Mouse (Mus musculus) T-helper 2 cell (primary cell): Measurements from ENCODE around the gene Minos1.

ENCODE experiments used
- in situ Hi-C: fragments of 300-600 bp; cut with MboI, MseI; formaldehyde crosslinking; loops from one replicate; pipeline ENCODE4 v1.15.1; 2025; ENCODE audit warnings: high pct_unique_total_duplicates

Gene Minos1

GRCm38 (mm10) chr4:139130701-139131549 lies at the start of gene Minos1:
Minos1 (minus strand) TSS chr4:139131113.
- in situ Hi-C loops = no loop called here

GRCm38 (mm10) chr4:139179731-139180625 lies 49.1 kb upstream of the Minos1 start:
- in situ Hi-C loops = loop anchor here (5.0 kb wide), 1 partner anchor 63 kb away; no protein-coding TSS in a partner anchor

DNA sequence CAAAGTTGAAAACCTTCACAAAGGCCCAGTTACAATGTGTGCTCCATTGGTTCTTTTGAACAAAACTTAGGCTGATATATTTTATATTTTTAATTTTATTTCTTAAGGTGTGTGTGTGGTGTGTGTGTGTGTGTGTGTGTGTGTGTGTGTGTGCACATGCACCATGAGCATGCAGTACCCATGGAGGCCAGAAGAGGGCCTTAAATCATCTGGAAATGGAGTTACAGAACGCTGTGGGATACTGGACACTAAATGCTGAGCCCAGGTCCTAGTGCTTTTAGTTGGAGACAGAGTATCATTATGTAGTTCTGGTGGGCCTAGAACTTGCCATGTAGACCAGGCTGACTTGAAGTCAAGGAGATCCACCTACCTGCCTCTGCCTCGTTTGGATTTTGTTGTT lies 48.3 kb upstream of the Minos1 start:
- in situ Hi-C loops = loop anchor here (5.0 kb wide), 1 partner anchor 62 kb away; no protein-coding TSS in a partner anchor

DNA sequence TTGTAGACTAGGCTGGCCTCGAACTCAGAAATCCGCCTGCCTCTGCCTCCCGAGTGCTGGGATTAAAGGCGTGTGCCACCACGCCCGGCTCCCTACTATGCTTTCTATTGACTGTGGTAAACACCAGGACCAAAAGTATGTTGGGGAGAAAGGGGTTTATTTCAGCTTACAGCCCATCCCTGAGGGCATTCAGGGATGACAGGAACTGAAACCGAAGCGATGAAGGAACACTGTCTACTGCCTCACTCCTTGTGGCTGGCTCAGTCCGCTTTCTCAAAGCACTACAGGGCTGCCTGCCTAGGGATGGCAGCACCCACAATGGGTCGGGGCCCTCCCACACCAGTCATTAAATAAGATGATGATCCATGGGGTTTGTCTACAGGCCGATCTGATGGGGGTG lies 47.5 kb upstream of the Minos1 start:
- in situ Hi-C loops = loop anchor here (5.0 kb wide), 1 partner anchor 61 kb away; no protein-coding TSS in a partner anchor

GRCm38 (mm10) chr4:139177921-139178320 lies 47.0 kb upstream of the Minos1 start:
- in situ Hi-C loops = loop anchor here (5.0 kb wide), 1 partner anchor 61 kb away; no protein-coding TSS in a partner anchor

DNA sequence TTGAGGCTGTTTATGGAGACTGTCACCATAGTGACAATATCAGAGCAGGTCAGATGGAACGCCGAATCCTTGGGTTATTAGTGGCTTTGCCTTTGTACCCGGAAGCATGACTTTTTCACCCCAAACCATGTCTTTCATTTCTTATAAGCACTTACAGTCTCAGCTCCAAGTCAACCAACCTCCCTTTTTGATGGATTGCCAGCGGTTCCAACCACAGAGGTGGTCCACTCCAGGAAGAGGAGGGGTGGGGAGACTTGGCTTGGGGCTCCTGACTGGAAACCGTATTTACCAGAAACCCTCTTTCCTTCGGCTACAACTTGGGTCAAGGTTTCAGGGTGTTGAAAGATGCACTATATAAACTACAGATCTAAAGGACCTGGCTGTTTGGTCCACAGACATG lies 45.1 kb upstream of the Minos1 start:
- in situ Hi-C loops = loop anchor here (5.0 kb wide), 1 partner anchor 59 kb away; no protein-coding TSS in a partner anchor

GRCm38 (mm10) chr4:139175061-139175971 lies 44.4 kb upstream of the Minos1 start:
- in situ Hi-C loops = loop anchor here (5.0 kb wide), 1 partner anchor 58 kb away; no protein-coding TSS in a partner anchor

- in situ Hi-C loops = no loop called here
These were observed 38.9 kb upstream of the Minos1 start for GRCm38 (mm10) chr4:139169748-139170279.

DNA sequence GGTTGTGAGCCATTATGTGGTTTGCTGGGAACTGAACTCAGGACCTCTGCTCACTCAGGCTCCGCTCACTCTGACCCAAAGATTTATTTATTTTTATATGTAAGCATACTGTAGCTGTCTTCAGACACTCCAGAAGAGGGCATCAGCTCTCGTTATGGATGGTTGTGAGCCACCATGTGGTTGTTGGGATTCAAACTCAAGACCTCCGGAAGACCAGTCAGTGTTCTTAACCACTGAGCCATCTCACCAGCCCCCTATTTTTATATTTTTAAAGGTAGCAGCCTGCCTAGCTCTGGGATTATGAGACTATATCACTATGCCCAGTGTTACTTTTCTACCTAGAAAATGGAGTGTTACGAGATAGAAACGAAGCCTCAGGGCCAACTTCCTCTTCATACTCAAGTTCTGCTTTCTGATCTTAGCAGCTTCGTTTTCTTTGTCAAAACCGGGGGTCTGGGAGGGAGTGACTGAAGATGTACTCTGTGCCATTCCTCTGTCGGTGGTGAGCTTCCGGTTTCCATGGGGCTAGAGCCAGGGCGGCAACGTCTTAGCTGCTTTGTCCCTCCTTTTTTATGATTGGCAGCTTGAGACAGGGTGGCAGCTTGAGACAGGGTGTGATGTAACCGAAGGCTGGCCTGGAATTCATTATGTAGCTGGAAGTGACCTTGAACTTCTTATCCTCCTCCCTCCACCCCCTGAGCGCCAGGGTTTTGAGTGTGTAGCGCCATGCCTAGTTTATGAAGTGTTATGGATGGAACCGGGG lies 38.3 kb upstream of the Minos1 start:
- in situ Hi-C loops = no loop called here

- in situ Hi-C loops = no loop called here
These were observed 36.2 kb upstream of the Minos1 start for GRCm38 (mm10) chr4:139167107-139167506.

GRCm38 (mm10) chr4:139166244-139166643 lies 35.3 kb upstream of the Minos1 start:
- in situ Hi-C loops = no loop called here

DNA sequence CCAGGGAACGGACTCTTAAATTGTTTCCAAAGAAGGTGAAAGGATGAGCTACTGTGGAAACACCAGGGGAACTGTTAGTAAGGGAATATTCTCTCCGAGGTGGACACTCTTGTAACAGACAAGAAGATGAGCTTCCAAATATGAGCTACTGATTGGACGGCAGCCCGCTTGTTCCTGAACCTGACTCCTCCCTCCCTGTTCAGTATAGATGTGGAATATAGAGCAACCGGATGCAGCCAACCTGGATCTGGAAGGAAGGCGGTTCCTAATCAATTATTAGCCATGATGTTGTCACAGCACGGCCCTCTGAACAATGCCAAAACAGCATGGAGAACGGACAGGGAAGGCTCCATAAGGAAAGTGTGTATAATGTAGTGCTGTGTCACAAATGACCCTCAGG lies 34.3 kb upstream of the Minos1 start:
- in situ Hi-C loops = no loop called here

DNA sequence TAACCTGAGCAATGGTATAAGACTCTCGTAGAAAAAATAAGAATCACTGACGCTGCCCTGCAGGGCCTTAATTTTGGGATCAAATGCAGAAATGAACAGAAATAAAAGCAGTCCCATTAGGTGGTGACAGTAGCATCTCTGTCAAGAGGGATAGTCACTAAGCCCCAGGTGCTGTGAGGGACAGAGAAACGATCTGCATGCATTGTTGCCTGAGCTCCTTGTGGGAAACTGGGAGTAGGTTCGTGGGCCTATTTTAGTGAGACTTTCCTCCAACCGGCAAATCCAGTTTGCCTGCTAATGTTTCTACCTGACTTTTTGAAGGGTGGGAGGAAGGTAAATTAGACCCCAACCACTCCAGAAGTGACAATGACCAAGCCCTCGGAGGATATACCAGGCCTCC lies 33.2 kb upstream of the Minos1 start:
- in situ Hi-C loops = no loop called here

DNA sequence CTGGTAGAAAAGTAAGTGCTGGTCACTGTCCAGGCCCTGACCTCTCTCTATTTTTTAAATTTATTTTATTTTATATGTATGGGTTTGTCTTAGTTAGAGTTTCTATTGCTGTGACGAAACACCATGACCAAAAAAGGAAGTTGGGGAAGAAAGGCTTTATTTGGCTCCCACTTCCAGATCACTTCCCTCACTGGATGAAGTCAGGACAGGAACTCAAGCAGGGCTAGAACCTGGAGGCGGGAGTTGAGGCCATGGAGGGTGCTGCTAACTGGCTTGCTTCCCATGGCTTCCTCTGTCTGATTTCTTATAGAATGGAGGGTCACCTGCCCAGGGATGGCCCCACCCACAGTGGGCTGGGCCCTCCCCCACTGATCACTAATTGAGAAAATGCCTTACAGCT lies 30.2 kb upstream of the Minos1 start:
- in situ Hi-C loops = no loop called here

GRCm38 (mm10) chr4:139158350-139158749 lies 27.4 kb upstream of the Minos1 start:
- in situ Hi-C loops = loop anchor here (10.0 kb wide), 1 partner anchor 1514 kb away; no protein-coding TSS in a partner anchor

- in situ Hi-C loops = loop anchor here (10.0 kb wide), 1 partner anchor 1512 kb away; no protein-coding TSS in a partner anchor
These were observed 25.6 kb upstream of the Minos1 start for GRCm38 (mm10) chr4:139156538-139156937.

DNA sequence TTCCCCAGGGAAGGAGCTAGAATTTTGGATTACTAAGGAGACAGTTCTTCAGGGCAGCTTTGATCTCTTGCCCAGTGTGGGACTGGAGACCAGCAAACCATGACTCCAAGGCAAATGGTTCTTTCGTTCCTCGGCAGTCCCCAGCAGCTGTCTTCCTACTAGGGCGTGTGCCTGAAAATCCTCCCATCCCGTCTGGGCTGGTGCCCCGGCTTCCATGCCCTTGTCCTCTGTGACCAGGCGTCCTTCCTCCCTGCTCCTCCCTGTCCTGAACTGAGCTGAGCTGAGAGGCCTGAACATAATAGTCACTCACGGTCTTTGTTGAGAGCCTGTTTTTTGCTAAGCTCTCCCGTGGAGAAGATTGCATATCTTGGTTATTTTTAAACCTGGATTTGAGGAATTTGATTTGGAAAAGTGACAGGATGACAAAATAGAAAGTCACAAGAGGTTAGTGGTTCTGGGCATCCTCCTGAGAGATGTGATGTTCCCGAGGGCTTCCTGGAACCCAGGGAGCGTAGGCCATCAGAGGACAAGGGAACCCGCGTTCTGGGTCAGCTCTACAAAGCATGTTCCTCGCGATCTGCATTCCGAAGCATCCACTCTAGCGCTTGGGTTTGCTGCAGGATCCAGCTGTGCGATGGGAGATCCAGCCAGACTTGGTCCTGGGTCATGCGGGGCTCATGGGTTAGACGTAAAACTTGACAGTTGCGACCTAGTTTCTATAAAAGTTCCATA lies 23.8 kb upstream of the Minos1 start:
- in situ Hi-C loops = loop anchor here (10.0 kb wide), 1 partner anchor 1510 kb away; no protein-coding TSS in a partner anchor

DNA sequence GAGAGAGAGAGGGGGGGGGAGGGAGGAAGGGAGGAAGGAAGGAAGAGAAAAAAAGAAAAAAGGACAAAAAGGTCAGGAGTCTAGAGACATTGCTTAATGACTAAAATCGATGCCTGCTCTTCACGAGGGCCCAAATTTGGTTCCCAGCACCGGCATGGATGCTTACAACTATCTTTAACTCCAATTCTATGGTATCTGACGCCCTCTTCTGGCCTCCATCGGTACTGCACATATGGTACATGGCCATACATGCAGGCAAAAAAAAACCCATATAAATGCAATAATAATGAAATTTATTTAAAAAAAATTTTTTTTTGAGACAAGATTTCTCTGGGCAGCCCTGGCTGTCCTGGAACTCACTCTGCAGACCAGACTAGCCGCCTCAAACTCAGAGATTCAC lies 20.5 kb upstream of the Minos1 start:
- in situ Hi-C loops = loop anchor here (10.0 kb wide), 1 partner anchor 1507 kb away; no protein-coding TSS in a partner anchor

DNA sequence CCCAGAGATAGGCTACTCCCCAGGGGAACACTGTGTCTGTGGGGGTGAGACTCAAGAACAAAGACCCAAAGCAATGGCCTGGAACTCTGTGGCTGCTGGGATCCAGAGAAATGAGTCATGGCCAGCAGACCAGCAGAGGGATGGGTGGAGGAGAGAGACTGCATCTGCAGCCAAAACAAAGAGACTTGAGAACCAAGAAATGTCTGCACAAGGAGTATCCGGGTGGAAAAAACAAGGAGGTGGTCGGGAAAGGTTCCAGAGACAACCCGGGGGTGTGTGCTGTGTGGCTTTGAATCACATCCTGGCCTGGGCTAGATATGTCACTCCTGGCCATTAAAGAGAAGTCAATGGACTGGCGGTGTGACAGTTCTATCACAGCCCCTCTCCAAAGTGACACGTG lies 15.8 kb upstream of the Minos1 start:
- in situ Hi-C loops = no loop called here
